Mouse (Mus musculus) liver, embryonic 13.5 days (tissue): Measurements from ENCODE around the gene Hspe1. TPM values are rescaled to one million over a fixed set of nuclear protein-coding genes. Genes with fewer than 3 reads are reported as not detected.
A peak's percentile ranks its signal among the peaks of the same experiment; 100 is the strongest.

Experiments used
- ATAC-seq: fragments of 200-750 bp; cut with Nextera tagmentation; 2 replicates; pipeline ENCODE4 v1.8.0; 2017; ENCODE audit warnings: low read depth, mild to moderate bottlenecking, moderate number of reproducible peaks, moderate library complexity
- DNase-seq: peaks from one replicate; pipeline ENCODE4 v3.0.0; 2022
- H3K27ac ChIP-seq: fragments of 300-500 bp; sonication (generic); 2 replicates; pipeline ENCODE4 v1.5.1; 2015; ENCODE audit warnings: moderate library complexity, mild to moderate bottlenecking, inconsistent platforms
- H3K27me3 ChIP-seq: fragments of 300-500 bp; sonication (generic); 2 replicates; pipeline ENCODE4 v1.6.1; 2015; ENCODE audit warnings: mild to moderate bottlenecking, inconsistent platforms
- H3K36me3 ChIP-seq: fragments of 300-500 bp; sonication (generic); 2 replicates; pipeline ENCODE4 v1.6.1; 2015; ENCODE audit warnings: mild to moderate bottlenecking, inconsistent platforms
- H3K4me1 ChIP-seq: fragments of 300-500 bp; sonication (generic); replicated peaks from 2 replicates; pipeline ENCODE4 v1.6.1; 2015; ENCODE audit warnings: inconsistent platforms
- H3K4me2 ChIP-seq: fragments of 300-500 bp; sonication (generic); 2 replicates; pipeline ENCODE4 v1.6.1; 2015; ENCODE audit warnings: inconsistent platforms, mild to moderate bottlenecking, moderate library complexity
- H3K4me3 ChIP-seq: fragments of 300-500 bp; sonication (generic); replicated peaks from 2 replicates; pipeline ENCODE4 v1.5.1; 2015; ENCODE audit warnings: mild to moderate bottlenecking, inconsistent platforms
- H3K9ac ChIP-seq: fragments of 300-500 bp; sonication (generic); 2 replicates; pipeline ENCODE4 v1.6.1; 2015; ENCODE audit warnings: mild to moderate bottlenecking, inconsistent platforms
- H3K9me3 ChIP-seq: fragments of 300-500 bp; sonication (generic); replicated peaks from 2 replicates; pipeline ENCODE4 v1.6.1; 2016; ENCODE audit warnings: inconsistent platforms
- whole genome bisulfite sequencing: fragments of 180-500 bp; shearing (Covaris S2); methylation state at CpG from one replicate; pipeline ENCODE4 v1.1.7; 2015; ENCODE audit not compliant: insufficient replicate concordance; 5-methylcytosine and 5-hydroxymethylcytosine counted together
- polyA plus RNA-seq: library from polyadenylated mRNA; unstranded; fragments of >200 nt; fragmentation: Nextera tagmentation; extraction: Ambion mirVana; gene quantifications from 2 replicates; pipeline ENCODE4 v1.2.1, GENCODE M21; 2015

Gene Hspe1
- polyA plus RNA-seq = 600 and 712 TPM in 2 replicates

- under 1% methylated on average over 69 of the region's 76 CpGs for WGBS
- ATAC-seq (peak; percentile 89), DNase-seq (peak; percentile 96)
- H3K36me3 ChIP-seq = peaks cover 55% of the 10 kb centered on the region
- H3K27me3 ChIP-seq = no peaks in the 10 kb centered on the region
- peaks cover 79% of the 10 kb centered on the region for H3K4me1 ChIP-seq
- H3K4me2 ChIP-seq = peak within 1 kb of the TSS; percentile 98
- peak within 1 kb of the TSS; percentile 94 for H3K4me3 ChIP-seq
- peak within 1 kb of the TSS; percentile 98 for H3K9ac ChIP-seq
- H3K27ac ChIP-seq = peak within 1 kb of the TSS; percentile 96
- H3K9me3 ChIP-seq = no peaks in the 10 kb centered on the region
Measured at GRCm38 (mm10) chr1:55087932-55088610, at the start of gene Hspe1, which contains the start of gene Hspd1. Gene Hspe1 (plus strand): TSS chr1:55088132. Gene Hspd1 (minus strand): TSS chr1:55088243.

- H3K9me3 ChIP-seq = 0 out of 2 replicates have a peak, but pooled peaks cover 8% of the 10 kb centered on the region
- 85% methylated on average over 1 of the region's 1 CpGs for WGBS
- no peak overlapping the region for H3K27ac ChIP-seq
- no peak for DNase-seq
- H3K4me3 ChIP-seq = no peak overlapping the region
- no peaks in the 10 kb centered on the region for H3K36me3 ChIP-seq
- no peaks in the 10 kb centered on the region for H3K27me3 ChIP-seq
- H3K4me1 ChIP-seq = no peaks in the 10 kb centered on the region
- no peak for ATAC-seq
- H3K4me2 ChIP-seq = no peak overlapping the region
- no peak overlapping the region for H3K9ac ChIP-seq
Measured at GRCm38 (mm10) chr1:55039944-55040343, 48.0 kb upstream of the Hspe1 start.

- WGBS = 78% methylated on average over 4 of the region's 4 CpGs
- no peak overlapping the region for H3K4me2 ChIP-seq
- no peaks in the 10 kb centered on the region for H3K27me3 ChIP-seq
- peak; percentile 68 for ATAC-seq
- no peak overlapping the region for H3K27ac ChIP-seq
- H3K9ac ChIP-seq = no peak overlapping the region
- no peak for DNase-seq
- no peaks in the 10 kb centered on the region for H3K4me1 ChIP-seq
- H3K9me3 ChIP-seq = 0 out of 2 replicates have a peak, but pooled peaks cover 8% of the 10 kb centered on the region
- H3K4me3 ChIP-seq = no peak overlapping the region
- H3K36me3 ChIP-seq = no peaks in the 10 kb centered on the region
Measured at GRCm38 (mm10) chr1:55041691-55042090, 46.2 kb upstream of the Hspe1 start.

- H3K4me1 ChIP-seq = no peaks in the 10 kb centered on the region
- DNase-seq (no peak), ATAC-seq (no peak)
- H3K9me3 ChIP-seq = 0 out of 2 replicates have a peak, but pooled peaks cover 8% of the 10 kb centered on the region
- no peak overlapping the region for H3K27ac ChIP-seq
- H3K4me3 ChIP-seq = no peak overlapping the region
- H3K27me3 ChIP-seq = no peaks in the 10 kb centered on the region
- H3K4me2 ChIP-seq = no peak overlapping the region
- no peak overlapping the region for H3K9ac ChIP-seq
- no peaks in the 10 kb centered on the region for H3K36me3 ChIP-seq
- 59% methylated on average over 1 of the region's 1 CpGs for WGBS
Measured at GRCm38 (mm10) chr1:55042246-55042645, 45.7 kb upstream of the Hspe1 start.

GRCm38 (mm10) chr1:55043164-55043563, 44.8 kb upstream of the Hspe1 start:
- Histone ChIP-seq H3K36me3 (no peaks in the 10 kb centered on the region), H3K4me1 (no peaks in the 10 kb centered on the region), H3K27me3 (no peaks in the 10 kb centered on the region), H3K27ac (no peak overlapping the region), H3K4me3 (no peak overlapping the region), H3K4me2 (no peak overlapping the region), H3K9me3 (0 out of 2 replicates have a peak, but pooled peaks cover 8% of the 10 kb centered on the region), H3K9ac (no peak overlapping the region)
- ATAC-seq (no peak), DNase-seq (no peak)
- 55% methylated on average over 3 of the region's 3 CpGs for WGBS

- DNase-seq (no peak), ATAC-seq (no peak)
- no peaks in the 10 kb centered on the region for H3K27me3 ChIP-seq
Measured at GRCm38 (mm10) chr1:55048841-55049587, 38.9 kb upstream of the Hspe1 start.

GRCm38 (mm10) chr1:55051671-55052070, 36.3 kb upstream of the Hspe1 start:
- WGBS = 66% methylated on average over 3 of the region's 3 CpGs
- H3K27me3 ChIP-seq = no peaks in the 10 kb centered on the region
- H3K9me3 ChIP-seq = no peaks in the 10 kb centered on the region; the same call in 1 of the 2 replicates
- peak overlapping the region; percentile 78 for H3K4me3 ChIP-seq
- peaks cover 10% of the 10 kb centered on the region; the same call in 1 of the 2 replicates for H3K36me3 ChIP-seq
- DNase-seq = no peak
- peak overlapping the region; percentile 97; the same call in 1 of the 2 replicates for H3K27ac ChIP-seq
- no peak for ATAC-seq
- peak overlapping the region; percentile 78 for H3K9ac ChIP-seq
- H3K4me2 ChIP-seq = peak overlapping the region; percentile 87
- H3K4me1 ChIP-seq = peaks cover 35% of the 10 kb centered on the region

More at GRCm38 (mm10) chr1:55048841-55049587, 38.9 kb upstream of the Hspe1 start:
- no peak overlapping the region for H3K4me2 ChIP-seq
- no peak overlapping the region for H3K4me3 ChIP-seq
- WGBS = 51% methylated on average over 4 of the region's 4 CpGs
- no peak overlapping the region for H3K9ac ChIP-seq
- H3K4me1 ChIP-seq = peaks cover 17% of the 10 kb centered on the region
- no peaks in the 10 kb centered on the region; the same call in 1 of the 2 replicates for H3K9me3 ChIP-seq
- H3K36me3 ChIP-seq = no peaks in the 10 kb centered on the region
- H3K27ac ChIP-seq = no peak overlapping the region

GRCm38 (mm10) chr1:55052355-55052953, 35.5 kb upstream of the Hspe1 start, which contains the start of gene Coq10b:
Gene Coq10b (plus strand): TSS chr1:55052770.
- Histone ChIP-seq H3K4me2 (peak within 1 kb of the TSS; percentile 87), H3K27ac (peak within 1 kb of the TSS; percentile 97), H3K9me3 (no peaks in the 10 kb centered on the region; the same call in 1 of the 2 replicates), H3K4me3 (peak within 1 kb of the TSS; percentile 78), H3K9ac (peak within 1 kb of the TSS; percentile 79), H3K4me1 (peaks cover 42% of the 10 kb centered on the region), H3K27me3 (no peaks in the 10 kb centered on the region), H3K36me3 (peaks cover 10% of the 10 kb centered on the region; the same call in 1 of the 2 replicates)
- DNase-seq = peak; percentile 98
- peak; percentile 97 for ATAC-seq
- WGBS = under 1% methylated on average over 46 of the region's 46 CpGs

- H3K27me3 ChIP-seq = no peaks in the 10 kb centered on the region
- H3K9ac ChIP-seq = peak overlapping the region; percentile 79
- H3K4me3 ChIP-seq = peak overlapping the region; percentile 78
- DNase-seq (peak; percentile 82), ATAC-seq (peak; percentile 83)
- H3K9me3 ChIP-seq = no peaks in the 10 kb centered on the region; the same call in 1 of the 2 replicates
- H3K4me2 ChIP-seq = peak overlapping the region; percentile 81
- H3K27ac ChIP-seq = peak overlapping the region; percentile 97
- H3K36me3 ChIP-seq = peaks cover 10% of the 10 kb centered on the region; the same call in 1 of the 2 replicates
- peaks cover 46% of the 10 kb centered on the region for H3K4me1 ChIP-seq
- under 1% methylated on average over 42 of the region's 42 CpGs for WGBS
Measured at GRCm38 (mm10) chr1:55053005-55053404, 34.9 kb upstream of the Hspe1 start.

- H3K9me3 ChIP-seq = no peaks in the 10 kb centered on the region; the same call in 1 of the 2 replicates
- no peak for DNase-seq
- peaks cover 10% of the 10 kb centered on the region; the same call in 1 of the 2 replicates for H3K36me3 ChIP-seq
- H3K4me2 ChIP-seq = peak overlapping the region; percentile 81
- peak overlapping the region; percentile 79 for H3K9ac ChIP-seq
- peak overlapping the region; percentile 78 for H3K4me3 ChIP-seq
- ATAC-seq = no peak
- H3K27ac ChIP-seq = peak overlapping the region; percentile 97
- WGBS = 56% methylated on average over 4 of the region's 4 CpGs
- H3K27me3 ChIP-seq = no peaks in the 10 kb centered on the region
- peaks cover 48% of the 10 kb centered on the region for H3K4me1 ChIP-seq
Measured at GRCm38 (mm10) chr1:55053596-55053995, 34.3 kb upstream of the Hspe1 start.
